Mouse (Mus musculus): ENCODE data around the gene Sirt2. TPM values are rescaled to one million over a fixed set of nuclear protein-coding genes. Genes with fewer than 3 reads are reported as not detected.

The Sirt2 gene
- polyA plus RNA-seq, 1 experiment, result 203 TPM

DNA sequence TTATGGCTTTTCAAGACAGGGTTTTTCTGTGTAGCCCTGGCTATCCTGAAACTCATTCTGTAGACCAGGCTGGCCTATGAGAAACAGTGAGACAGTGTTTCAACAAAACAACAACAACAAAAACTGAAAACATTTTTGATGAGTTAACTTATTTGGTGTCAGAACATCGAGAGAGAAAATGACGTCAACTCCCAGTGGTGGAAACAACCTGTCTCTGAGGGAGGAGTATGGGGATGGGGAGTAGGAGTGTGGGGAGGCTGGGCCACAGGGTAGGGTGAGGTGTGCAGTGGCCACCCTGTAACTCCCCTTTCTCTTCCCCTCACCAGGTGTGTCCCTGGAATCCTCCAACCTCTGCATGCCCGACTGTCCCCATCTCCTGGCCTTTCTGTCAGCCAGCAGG is 28.0 kb downstream of the Sirt2 start:
- no peak overlapping the region for H3K4me3 ChIP-seq (ENCODE audit: control insufficient read depth, low read depth, low read length)
- peaks cover 19% of the 10 kb centered on the region for H3K4me1 ChIP-seq (ENCODE audit: control insufficient read depth, insufficient read depth, low read length)
- no peaks in the 10 kb centered on the region for H3K36me3 ChIP-seq (ENCODE audit: control insufficient read depth, insufficient read depth, low read length)
- no peaks in the 10 kb centered on the region for H3K27me3 ChIP-seq (ENCODE audit: control insufficient read depth, insufficient read depth, low read length)
- no peak overlapping the region for H3K27ac ChIP-seq (ENCODE audit: control insufficient read depth, insufficient read depth, low read depth, low read length)
- TF ChIP-seq CTCF (IDR thresholded peaks at IDR 0.05; ENCODE audit: control insufficient read depth, insufficient read depth, insufficient replicate concordance, low read depth, low read length) (no peak), POLR2A (IDR thresholded peaks at IDR 0.05; ENCODE audit: control insufficient read depth, low read depth, low read length) (no peak)

DNA sequence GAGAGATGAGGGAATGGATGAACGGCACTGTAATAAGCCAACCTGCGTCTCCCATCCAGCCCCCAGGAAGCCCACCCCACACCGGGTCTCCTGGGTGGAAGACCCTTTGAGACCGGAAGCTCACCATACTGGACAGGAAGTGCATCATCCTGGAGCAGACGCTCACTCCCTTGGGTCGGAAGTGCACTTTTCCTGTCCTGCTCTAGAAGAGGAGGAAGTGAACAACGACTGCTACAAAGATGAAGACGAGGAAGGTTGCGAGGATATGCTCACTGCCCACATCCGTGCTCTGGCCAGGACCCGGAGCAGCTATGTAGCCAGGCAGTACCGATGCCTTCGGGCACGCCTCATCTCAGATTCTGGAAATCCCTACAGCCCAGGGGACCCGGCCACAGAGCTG is 29.3 kb downstream of the Sirt2 start:
- Histone ChIP-seq H3K4me1 (ENCODE audit: control insufficient read depth, insufficient read depth, low read length) (peaks cover 19% of the 10 kb centered on the region), H3K27ac (ENCODE audit: control insufficient read depth, insufficient read depth, low read depth, low read length) (peak overlapping the region; percentile 63; the same call in 1 of the 2 replicates), H3K4me3 (ENCODE audit: control insufficient read depth, low read depth, low read length) (peak overlapping the region; percentile 93), H3K36me3 (ENCODE audit: control insufficient read depth, insufficient read depth, low read length) (no peaks in the 10 kb centered on the region), H3K27me3 (ENCODE audit: control insufficient read depth, insufficient read depth, low read length) (no peaks in the 10 kb centered on the region)
- TF ChIP-seq CTCF (IDR thresholded peaks at IDR 0.05; ENCODE audit: control insufficient read depth, insufficient read depth, insufficient replicate concordance, low read depth, low read length), result no peak
- peak; percentile 28; the same call in 1 of the 2 replicates for TF ChIP-seq POLR2A (IDR thresholded peaks at IDR 0.05; ENCODE audit: control insufficient read depth, low read depth, low read length)

DNA sequence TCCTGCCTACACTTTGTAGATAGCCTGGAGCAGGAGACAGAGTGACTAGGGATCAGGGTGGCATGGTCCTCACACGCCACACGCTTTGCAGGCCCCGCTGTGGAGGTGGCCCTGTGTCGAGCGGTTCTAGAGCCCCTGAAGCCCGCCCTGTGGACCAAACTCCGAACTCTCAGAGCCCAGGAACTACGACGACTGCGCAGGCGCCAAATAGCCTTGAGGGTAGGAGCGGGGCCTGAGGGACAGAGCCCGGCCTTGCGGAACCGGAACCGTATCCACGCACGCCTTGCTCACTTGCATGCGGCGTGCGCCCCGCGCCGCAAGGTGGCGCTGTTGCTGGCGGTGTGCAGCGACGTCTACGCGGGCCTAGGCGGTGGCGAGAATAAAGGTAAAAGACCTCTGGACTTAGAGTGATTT is 30.0 kb downstream of the Sirt2 start:
- no peaks in the 10 kb centered on the region for H3K36me3 ChIP-seq (ENCODE audit: control insufficient read depth, insufficient read depth, low read length)
- TF ChIP-seq CTCF (IDR thresholded peaks at IDR 0.05; ENCODE audit: control insufficient read depth, insufficient read depth, insufficient replicate concordance, low read depth, low read length) (peak; percentile 99), POLR2A (IDR thresholded peaks at IDR 0.05; ENCODE audit: control insufficient read depth, low read depth, low read length) (no peak)
- H3K4me1 ChIP-seq (ENCODE audit: control insufficient read depth, insufficient read depth, low read length), result peaks cover 19% of the 10 kb centered on the region
- H3K27ac ChIP-seq (ENCODE audit: control insufficient read depth, insufficient read depth, low read depth, low read length), result peak overlapping the region; percentile 19; the same call in 1 of the 2 replicates
- H3K27me3 ChIP-seq (ENCODE audit: control insufficient read depth, insufficient read depth, low read length), result no peaks in the 10 kb centered on the region
- H3K4me3 ChIP-seq (ENCODE audit: control insufficient read depth, low read depth, low read length), result peak overlapping the region; percentile 93

DNA sequence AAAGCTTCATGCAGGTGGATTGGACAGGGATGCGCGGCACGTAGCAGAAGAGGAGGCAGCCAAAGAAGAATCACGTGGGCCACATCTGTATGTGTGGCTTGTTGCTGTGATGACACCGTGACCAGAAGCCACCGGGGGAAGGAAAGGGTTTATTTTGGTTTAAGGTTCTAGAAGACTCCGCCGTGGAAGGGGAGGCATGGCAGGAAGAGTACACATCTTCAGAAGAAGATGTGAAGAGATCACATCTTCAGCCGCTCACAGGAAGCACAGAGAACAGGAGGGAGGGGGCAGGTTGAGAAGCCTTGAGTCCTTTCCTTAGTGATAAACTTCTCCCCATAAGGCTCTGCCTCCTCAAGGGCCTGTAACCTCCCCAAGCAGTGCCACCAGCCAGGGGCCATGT is 33.5 kb downstream of the Sirt2 start:
- no peaks in the 10 kb centered on the region for H3K27me3 ChIP-seq (ENCODE audit: control insufficient read depth, insufficient read depth, low read length)
- no peak overlapping the region for H3K27ac ChIP-seq (ENCODE audit: control insufficient read depth, insufficient read depth, low read depth, low read length)
- H3K4me1 ChIP-seq (ENCODE audit: control insufficient read depth, insufficient read depth, low read length), result peaks cover 23% of the 10 kb centered on the region
- no peaks in the 10 kb centered on the region for H3K36me3 ChIP-seq (ENCODE audit: control insufficient read depth, insufficient read depth, low read length)
- no peak for TF ChIP-seq CTCF (IDR thresholded peaks at IDR 0.05; ENCODE audit: control insufficient read depth, insufficient read depth, insufficient replicate concordance, low read depth, low read length)
- TF ChIP-seq POLR2A (IDR thresholded peaks at IDR 0.05; ENCODE audit: control insufficient read depth, low read depth, low read length), result no peak
- H3K4me3 ChIP-seq (ENCODE audit: control insufficient read depth, low read depth, low read length), result no peak overlapping the region

DNA sequence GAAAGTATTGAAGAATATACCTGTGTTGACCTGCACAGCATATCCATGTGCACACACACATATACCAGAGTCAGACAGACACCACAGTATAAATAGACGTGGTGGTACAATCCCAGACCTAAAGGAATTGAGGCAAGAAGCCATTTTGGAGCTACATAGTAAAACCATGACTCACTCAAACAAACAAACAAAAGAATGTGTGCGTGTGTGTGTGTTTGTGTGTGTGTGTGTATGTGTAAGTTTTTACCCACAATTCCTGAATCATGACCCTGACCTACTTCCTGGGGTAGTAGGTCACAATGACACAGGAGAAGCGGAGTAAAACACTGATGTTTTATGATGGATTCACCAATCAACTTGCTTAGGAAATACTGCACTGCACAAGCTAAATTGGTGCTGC is 34.9 kb downstream of the Sirt2 start:
- Histone ChIP-seq H3K4me1 (ENCODE audit: control insufficient read depth, insufficient read depth, low read length) (peaks cover 12% of the 10 kb centered on the region), H3K4me3 (ENCODE audit: control insufficient read depth, low read depth, low read length) (no peak overlapping the region), H3K36me3 (ENCODE audit: control insufficient read depth, insufficient read depth, low read length) (no peaks in the 10 kb centered on the region), H3K27ac (ENCODE audit: control insufficient read depth, insufficient read depth, low read depth, low read length) (no peak overlapping the region), H3K27me3 (ENCODE audit: control insufficient read depth, insufficient read depth, low read length) (no peaks in the 10 kb centered on the region)
- TF ChIP-seq CTCF (IDR thresholded peaks at IDR 0.05; ENCODE audit: control insufficient read depth, insufficient read depth, insufficient replicate concordance, low read depth, low read length), result no peak
- no peak for TF ChIP-seq POLR2A (IDR thresholded peaks at IDR 0.05; ENCODE audit: control insufficient read depth, low read depth, low read length)

DNA sequence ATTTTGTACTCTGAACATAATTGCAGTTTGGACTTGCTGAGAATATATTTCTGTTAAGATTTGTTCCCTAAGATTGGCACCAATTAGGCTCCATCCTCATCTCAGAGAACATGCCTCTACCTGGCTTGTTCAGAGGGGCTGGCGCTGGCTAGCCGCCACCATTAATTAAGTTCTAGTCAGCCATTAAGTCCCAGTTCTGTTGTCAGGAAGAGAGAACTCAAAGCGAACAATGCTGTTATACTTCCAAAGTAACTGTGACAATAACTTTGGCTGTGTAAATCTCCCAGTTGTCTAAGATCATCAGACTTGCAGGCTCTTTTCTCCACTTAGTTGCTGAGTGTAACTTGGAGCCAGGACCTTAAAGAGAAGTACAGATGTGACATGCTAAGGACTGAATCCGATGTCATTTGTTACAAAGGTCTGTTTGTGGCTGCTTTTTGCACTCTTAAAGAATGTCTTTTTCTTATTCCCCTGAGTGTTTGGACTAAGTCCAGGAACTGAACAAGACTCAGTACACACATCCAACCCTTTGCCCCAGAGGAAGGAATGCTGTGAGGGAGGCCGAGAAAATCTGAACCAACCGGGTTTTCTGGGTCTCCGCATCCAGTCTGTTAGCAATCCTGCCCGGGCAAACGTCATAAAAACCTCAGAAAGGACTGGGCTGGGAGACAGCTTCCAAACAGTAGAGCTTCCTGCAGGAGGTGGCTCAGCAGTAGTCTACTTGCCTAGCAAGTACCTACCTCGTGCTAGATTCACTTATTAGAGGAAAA is 35.6 kb downstream of the Sirt2 start:
- peak overlapping the region; percentile 45; the same call in 1 of the 2 replicates for H3K27ac ChIP-seq (ENCODE audit: control insufficient read depth, insufficient read depth, low read depth, low read length)
- H3K27me3 ChIP-seq (ENCODE audit: control insufficient read depth, insufficient read depth, low read length), result no peaks in the 10 kb centered on the region
- no peak for TF ChIP-seq POLR2A (IDR thresholded peaks at IDR 0.05; ENCODE audit: control insufficient read depth, low read depth, low read length)
- no peak for TF ChIP-seq CTCF (IDR thresholded peaks at IDR 0.05; ENCODE audit: control insufficient read depth, insufficient read depth, insufficient replicate concordance, low read depth, low read length)
- no peaks in the 10 kb centered on the region for H3K36me3 ChIP-seq (ENCODE audit: control insufficient read depth, insufficient read depth, low read length)
- H3K4me3 ChIP-seq (ENCODE audit: control insufficient read depth, low read depth, low read length), result no peak overlapping the region
- H3K4me1 ChIP-seq (ENCODE audit: control insufficient read depth, insufficient read depth, low read length), result peaks cover 7% of the 10 kb centered on the region

DNA sequence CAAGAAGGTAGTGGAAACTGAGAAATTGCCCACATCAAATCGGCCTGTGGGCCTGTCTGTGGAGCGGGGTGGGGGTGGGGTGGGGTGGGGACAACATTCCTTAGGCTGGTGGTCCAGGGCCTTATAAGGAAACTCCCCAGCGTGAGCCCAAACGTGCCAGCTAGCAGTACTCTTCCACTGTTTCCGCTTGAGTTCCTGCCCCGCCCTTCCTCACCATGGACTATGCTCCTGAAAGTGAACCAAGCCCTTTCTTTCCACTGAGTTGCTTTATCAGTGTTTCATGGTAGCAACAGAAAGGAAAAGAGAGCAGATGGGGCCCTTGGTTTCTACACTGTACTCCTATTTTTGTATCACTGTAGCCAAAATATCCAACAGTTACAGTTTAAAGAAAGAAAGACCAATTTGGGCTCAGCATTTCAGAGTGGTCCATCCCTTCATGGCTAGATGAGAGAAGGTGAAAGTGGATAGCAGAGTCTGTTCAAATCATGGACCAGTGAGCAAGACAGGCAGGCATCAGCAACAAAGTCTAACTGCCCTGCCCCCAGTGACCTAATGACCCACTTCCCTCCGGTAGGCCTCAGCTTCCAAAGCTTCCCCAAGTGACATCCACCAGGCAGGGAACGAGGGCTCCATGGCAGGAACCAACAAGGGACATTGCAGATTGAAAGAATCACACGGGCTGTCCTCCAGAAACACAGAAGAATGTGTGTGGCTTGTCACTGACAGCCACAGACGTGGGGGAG is 36.5 kb downstream of the Sirt2 start:
- H3K36me3 ChIP-seq (ENCODE audit: control insufficient read depth, insufficient read depth, low read length), result no peaks in the 10 kb centered on the region
- no peak overlapping the region for H3K4me3 ChIP-seq (ENCODE audit: control insufficient read depth, low read depth, low read length)
- no peak overlapping the region; the same call in 1 of the 2 replicates for H3K27ac ChIP-seq (ENCODE audit: control insufficient read depth, insufficient read depth, low read depth, low read length)
- H3K4me1 ChIP-seq (ENCODE audit: control insufficient read depth, insufficient read depth, low read length), result peaks cover 9% of the 10 kb centered on the region
- TF ChIP-seq CTCF (IDR thresholded peaks at IDR 0.05; ENCODE audit: control insufficient read depth, insufficient read depth, insufficient replicate concordance, low read depth, low read length) (no peak), POLR2A (IDR thresholded peaks at IDR 0.05; ENCODE audit: control insufficient read depth, low read depth, low read length) (no peak)
- H3K27me3 ChIP-seq (ENCODE audit: control insufficient read depth, insufficient read depth, low read length), result no peaks in the 10 kb centered on the region

Measured in testis, adult 2 months (tissue).